Mouse (Mus musculus) midbrain, embryonic 16.5 days (tissue): Measurements from ENCODE around the gene Zscan4b. TPM values are rescaled to one million over a fixed set of nuclear protein-coding genes. Genes with fewer than 3 reads are reported as not detected.
"Not testable (repeated sequence)": the region's sequence is repeated elsewhere in the genome, so short reads cannot be mapped to it uniquely, and the experiment has no call there.

Experiments used
- ATAC-seq: fragments of 200-750 bp; cut with Nextera tagmentation; 2 replicates; pipeline ENCODE4 v1.8.0; 2017; ENCODE audit warnings: moderate TSS enrichment
- H3K27ac ChIP-seq: fragments of 300-500 bp; sonication (generic); 2 replicates; pipeline ENCODE4 v1.5.1; 2014; ENCODE audit warnings: mild to moderate bottlenecking, low read length, mixed read lengths
- H3K27me3 ChIP-seq: fragments of 300-500 bp; sonication (generic); 2 replicates; pipeline ENCODE4 v1.6.1; 2014; ENCODE audit warnings: low read depth, low read length, mixed read lengths; ENCODE audit not compliant: control insufficient read depth, insufficient read depth
- H3K36me3 ChIP-seq: fragments of 300-500 bp; sonication (generic); 2 replicates; pipeline ENCODE4 v1.6.1; 2014; ENCODE audit warnings: mild to moderate bottlenecking, low read length, moderate library complexity, mixed read lengths; ENCODE audit not compliant: control insufficient read depth, insufficient read depth
- H3K4me1 ChIP-seq: fragments of 300-500 bp; sonication (generic); 2 replicates; pipeline ENCODE4 v1.6.1; 2014; ENCODE audit warnings: mild to moderate bottlenecking, low read length, mixed read lengths; ENCODE audit not compliant: control insufficient read depth, insufficient read depth
- H3K4me2 ChIP-seq: fragments of 300-500 bp; sonication (generic); 2 replicates; pipeline ENCODE4 v1.6.1; 2014; ENCODE audit warnings: mild to moderate bottlenecking, low read length, mixed read lengths
- H3K4me3 ChIP-seq: fragments of 300-500 bp; sonication (generic); 2 replicates; pipeline ENCODE4 v1.5.1; 2014; ENCODE audit warnings: low read depth, mild to moderate bottlenecking, low read length, moderate library complexity, mixed read lengths
- H3K9ac ChIP-seq: fragments of 300-500 bp; sonication (generic); 2 replicates; pipeline ENCODE4 v1.6.1; 2014; ENCODE audit warnings: low read depth, low read length, mixed read lengths
- H3K9me3 ChIP-seq: fragments of 300-500 bp; sonication (generic); replicated peaks from 2 replicates; pipeline ENCODE4 v1.6.1; 2014; ENCODE audit warnings: mild to moderate bottlenecking, low read length, mixed read lengths; ENCODE audit not compliant: control insufficient read depth, poor library complexity, severe bottlenecking
- WGBS: fragments of 180-500 bp; shearing (Covaris S2); extraction: QIAGEN DNeasy Blood & Tissue Kit; methylation state at CpG from one replicate; pipeline ENCODE4 v1.1.7; 2014; 5-methylcytosine and 5-hydroxymethylcytosine counted together
- polyA plus RNA-seq: library from polyadenylated mRNA; unstranded; fragments of >200 nt; fragmentation: Nextera tagmentation; extraction: Ambion mirVana; gene quantifications from 2 replicates; pipeline ENCODE4 v1.2.1, GENCODE M21; 2015

Gene Zscan4b
- polyA plus RNA-seq, result not detected in 2 replicates

DNA sequence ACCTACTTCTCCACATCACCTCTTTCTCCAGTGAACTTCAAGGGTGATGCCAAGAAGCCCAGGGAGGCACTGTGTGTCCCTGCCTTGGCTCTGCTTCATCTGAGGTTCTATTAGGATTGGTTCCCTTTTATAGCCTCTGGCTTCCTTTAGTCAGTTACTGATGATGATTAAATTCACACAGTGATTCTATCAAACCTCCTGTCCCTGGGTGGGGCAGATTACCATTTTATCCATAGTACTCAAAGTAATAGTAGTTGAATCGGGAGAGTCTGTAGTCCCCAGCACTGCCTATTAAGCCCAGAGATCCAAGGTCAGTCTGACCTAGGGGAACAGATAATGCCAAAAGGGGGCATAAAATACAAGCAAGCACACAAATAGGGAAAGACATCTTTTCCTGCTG, at the start of gene Zscan4b:
Gene Zscan4b, minus strand, starts transcription at position 101 of the 400 bp plus-strand sequence.
- H3K9me3 ChIP-seq, H3K36me3 ChIP-seq, H3K4me2 ChIP-seq, ATAC-seq, H3K27ac ChIP-seq, H3K4me3 ChIP-seq, H3K4me1 ChIP-seq, H3K9ac ChIP-seq, H3K27me3 ChIP-seq: not testable (repeated sequence)
- 94% methylated on average over 1 of the region's 1 CpGs for WGBS

Other genes with a start within 250 kb of the Zscan4b start
- not detected in 2 replicates for gene Nlrp4b, start 217.3 kb downstream of the Zscan4b start, polyA plus RNA-seq
- gene Vmn1r71, start 150.7 kb downstream of the Zscan4b start, polyA plus RNA-seq, result not detected in 2 replicates
- not detected in 2 replicates for gene Zscan4c, start 100.7 kb upstream of the Zscan4b start, polyA plus RNA-seq
- gene Zscan4-ps1, start 164.6 kb upstream of the Zscan4b start, polyA plus RNA-seq, result not detected in 2 replicates